Mouse (Mus musculus) neural tube, embryonic 15.5 days (tissue): ENCODE measurements around the gene Tmeff2. TPM values are rescaled to one million over a fixed set of nuclear protein-coding genes. Genes with fewer than 3 reads are reported as not detected.

Experiments used
- ATAC-seq: fragments of 200-750 bp; cut with Nextera tagmentation; 2 replicates; pipeline ENCODE4 v1.8.0; 2017; ENCODE audit warnings: mild to moderate bottlenecking, moderate TSS enrichment, moderate library complexity; ENCODE audit not compliant: low FRiP score
- H3K27ac ChIP-seq: fragments of 300-500 bp; sonication (generic); replicated peaks from 2 replicates; pipeline ENCODE4 v1.5.1; 2015; ENCODE audit warnings: mild to moderate bottlenecking, inconsistent platforms
- H3K27me3 ChIP-seq: fragments of 300-500 bp; sonication (generic); replicated peaks from 2 replicates; pipeline ENCODE4 v1.6.1; 2015; ENCODE audit warnings: inconsistent platforms
- H3K36me3 ChIP-seq: fragments of 300-500 bp; sonication (generic); 2 replicates; pipeline ENCODE4 v1.6.1; 2015; ENCODE audit warnings: inconsistent platforms
- H3K4me1 ChIP-seq: fragments of 300-500 bp; sonication (generic); 2 replicates; pipeline ENCODE4 v1.6.1; 2015; ENCODE audit warnings: inconsistent platforms
- H3K4me2 ChIP-seq: fragments of 300-500 bp; sonication (generic); 2 replicates; pipeline ENCODE4 v1.6.1; 2015; ENCODE audit warnings: inconsistent platforms, mild to moderate bottlenecking, moderate library complexity
- H3K4me3 ChIP-seq: fragments of 300-500 bp; sonication (generic); replicated peaks from 2 replicates; pipeline ENCODE4 v1.5.1; 2015; ENCODE audit warnings: mild to moderate bottlenecking, inconsistent platforms
- H3K9ac ChIP-seq: fragments of 300-500 bp; sonication (generic); replicated peaks from 2 replicates; pipeline ENCODE4 v1.6.1; 2015; ENCODE audit warnings: mild to moderate bottlenecking, inconsistent platforms
- H3K9me3 ChIP-seq: fragments of 300-500 bp; sonication (generic); replicated peaks from 2 replicates; pipeline ENCODE4 v1.6.1; 2016; ENCODE audit warnings: inconsistent platforms
- WGBS: fragments of 180-500 bp; shearing (Covaris S2); methylation state at CpG from one replicate; pipeline ENCODE4 v1.1.7; 2015; ENCODE audit warnings: mixed read lengths; 5-methylcytosine and 5-hydroxymethylcytosine counted together
- polyA plus RNA-seq: library from polyadenylated mRNA; unstranded; fragments of >200 nt; fragmentation: Nextera tagmentation; extraction: Ambion mirVana; gene quantifications from 2 replicates; pipeline ENCODE4 v1.2.1, GENCODE M21; 2015

Gene Tmeff2
- polyA plus RNA-seq, 1 experiment from 2014 or later, result 95.3 TPM

- ATAC-seq, result no peak
- Histone ChIP-seq H3K27ac (no peak overlapping the region), H3K9me3 (no peaks in the 10 kb centered on the region), H3K4me1 (no peaks in the 10 kb centered on the region), H3K27me3 (no peaks in the 10 kb centered on the region), H3K36me3 (no peaks in the 10 kb centered on the region; the same call in 1 of the 2 replicates), H3K9ac (no peak overlapping the region), H3K4me3 (no peak overlapping the region), H3K4me2 (no peak overlapping the region)
- WGBS, result 85% methylated on average over 5 of the region's 5 CpGs
Measured at GRCm38 (mm10) chr1:51115761-51116160, 215.3 kb downstream of the Tmeff2 start.

GRCm38 (mm10) chr1:51117830-51118229 lies 217.4 kb downstream of the Tmeff2 start:
- Histone ChIP-seq H3K27ac (no peak overlapping the region), H3K27me3 (no peaks in the 10 kb centered on the region), H3K9me3 (no peaks in the 10 kb centered on the region), H3K4me3 (no peak overlapping the region), H3K36me3 (no peaks in the 10 kb centered on the region; the same call in 1 of the 2 replicates), H3K4me2 (no peak overlapping the region), H3K4me1 (no peaks in the 10 kb centered on the region), H3K9ac (no peak overlapping the region)
- 87% methylated on average over 2 of the region's 2 CpGs for WGBS
- ATAC-seq, result no peak

- Histone ChIP-seq H3K9ac (no peak overlapping the region), H3K9me3 (no peaks in the 10 kb centered on the region), H3K4me2 (no peak overlapping the region), H3K36me3 (no peaks in the 10 kb centered on the region), H3K27me3 (no peaks in the 10 kb centered on the region), H3K4me3 (no peak overlapping the region), H3K27ac (peak overlapping the region; percentile 29; the same call in 1 of the 2 replicates), H3K4me1 (peaks cover 5% of the 10 kb centered on the region; the same call in 1 of the 2 replicates)
- no peak for ATAC-seq
- WGBS, result 47% methylated on average over 10 of the region's 10 CpGs
Measured at GRCm38 (mm10) chr1:51125671-51126424, 225.4 kb downstream of the Tmeff2 start.

- Histone ChIP-seq H3K27ac (no peak overlapping the region), H3K4me3 (no peak overlapping the region), H3K27me3 (no peaks in the 10 kb centered on the region), H3K9ac (no peak overlapping the region), H3K4me1 (peaks cover 5% of the 10 kb centered on the region; the same call in 1 of the 2 replicates), H3K9me3 (no peaks in the 10 kb centered on the region), H3K4me2 (no peak overlapping the region), H3K36me3 (no peaks in the 10 kb centered on the region)
- no peak for ATAC-seq
- WGBS, result 56% methylated on average over 5 of the region's 5 CpGs
Measured at GRCm38 (mm10) chr1:51126425-51126765, 225.9 kb downstream of the Tmeff2 start.

GRCm38 (mm10) chr1:51136792-51137191 lies 236.3 kb downstream of the Tmeff2 start:
- WGBS, result 85% methylated on average over 2 of the region's 2 CpGs
- ATAC-seq, result no peak
- no peaks in the 10 kb centered on the region for H3K27me3 ChIP-seq
- no peak overlapping the region for H3K27ac ChIP-seq
- H3K9ac ChIP-seq, result no peak overlapping the region
- no peak overlapping the region for H3K4me2 ChIP-seq
- H3K9me3 ChIP-seq, result no peaks in the 10 kb centered on the region
- H3K36me3 ChIP-seq, result no peaks in the 10 kb centered on the region
- no peaks in the 10 kb centered on the region for H3K4me1 ChIP-seq
- H3K4me3 ChIP-seq, result no peak overlapping the region

- Histone ChIP-seq H3K4me3 (no peak overlapping the region), H3K27ac (no peak overlapping the region), H3K4me2 (no peak overlapping the region), H3K9ac (no peak overlapping the region), H3K9me3 (no peaks in the 10 kb centered on the region), H3K27me3 (no peaks in the 10 kb centered on the region), H3K4me1 (no peaks in the 10 kb centered on the region), H3K36me3 (no peaks in the 10 kb centered on the region)
- ATAC-seq, result no peak
- 86% methylated on average over 10 of the region's 10 CpGs for WGBS
Measured at GRCm38 (mm10) chr1:51139605-51140004, 239.2 kb downstream of the Tmeff2 start.

GRCm38 (mm10) chr1:51141381-51141780 lies 240.9 kb downstream of the Tmeff2 start:
- H3K36me3 ChIP-seq, result no peaks in the 10 kb centered on the region
- no peak overlapping the region for H3K27ac ChIP-seq
- H3K9me3 ChIP-seq, result no peaks in the 10 kb centered on the region
- no peaks in the 10 kb centered on the region for H3K27me3 ChIP-seq
- no peaks in the 10 kb centered on the region for H3K4me1 ChIP-seq
- H3K9ac ChIP-seq, result no peak overlapping the region
- no peak for ATAC-seq
- H3K4me3 ChIP-seq, result no peak overlapping the region
- 91% methylated on average over 1 of the region's 1 CpGs for WGBS
- H3K4me2 ChIP-seq, result no peak overlapping the region

GRCm38 (mm10) chr1:51142729-51143128 lies 242.3 kb downstream of the Tmeff2 start:
- Histone ChIP-seq H3K27me3 (no peaks in the 10 kb centered on the region), H3K9me3 (no peaks in the 10 kb centered on the region), H3K4me3 (no peak overlapping the region), H3K4me1 (no peaks in the 10 kb centered on the region), H3K9ac (no peak overlapping the region), H3K36me3 (no peaks in the 10 kb centered on the region), H3K4me2 (no peak overlapping the region), H3K27ac (no peak overlapping the region)
- WGBS, result 87% methylated on average over 3 of the region's 3 CpGs
- ATAC-seq, result no peak

GRCm38 (mm10) chr1:51145693-51146092 lies 245.2 kb downstream of the Tmeff2 start:
- H3K4me3 ChIP-seq, result no peak overlapping the region
- ATAC-seq, result no peak
- no peak overlapping the region for H3K9ac ChIP-seq
- WGBS, result 74% methylated on average over 4 of the region's 4 CpGs
- no peaks in the 10 kb centered on the region for H3K27me3 ChIP-seq
- H3K4me2 ChIP-seq, result no peak overlapping the region
- no peaks in the 10 kb centered on the region for H3K36me3 ChIP-seq
- H3K9me3 ChIP-seq, result no peaks in the 10 kb centered on the region
- no peak overlapping the region for H3K27ac ChIP-seq
- no peaks in the 10 kb centered on the region for H3K4me1 ChIP-seq

GRCm38 (mm10) chr1:51148481-51149137 lies 248.2 kb downstream of the Tmeff2 start:
- no peaks in the 10 kb centered on the region for H3K36me3 ChIP-seq
- no peak overlapping the region for H3K27ac ChIP-seq
- H3K9me3 ChIP-seq, result no peaks in the 10 kb centered on the region
- ATAC-seq, result peak; percentile 50; the same call in 1 of the 2 replicates
- no peak overlapping the region for H3K9ac ChIP-seq
- WGBS, result 53% methylated on average over 9 of the region's 9 CpGs
- no peaks in the 10 kb centered on the region for H3K4me1 ChIP-seq
- no peak overlapping the region for H3K4me2 ChIP-seq
- no peaks in the 10 kb centered on the region for H3K27me3 ChIP-seq
- H3K4me3 ChIP-seq, result no peak overlapping the region

- no peak for ATAC-seq
- H3K4me3 ChIP-seq, result no peak overlapping the region
- H3K9ac ChIP-seq, result no peak overlapping the region
- no peaks in the 10 kb centered on the region for H3K9me3 ChIP-seq
- no peak overlapping the region for H3K4me2 ChIP-seq
- H3K36me3 ChIP-seq, result no peaks in the 10 kb centered on the region
- no peak overlapping the region for H3K27ac ChIP-seq
- WGBS, result 66% methylated on average over 4 of the region's 4 CpGs
- H3K4me1 ChIP-seq, result no peaks in the 10 kb centered on the region
- no peaks in the 10 kb centered on the region for H3K27me3 ChIP-seq
Measured at GRCm38 (mm10) chr1:51149488-51149887, 249.0 kb downstream of the Tmeff2 start.

GRCm38 (mm10) chr1:51149890-51150289 lies 249.4 kb downstream of the Tmeff2 start:
- Histone ChIP-seq H3K4me3 (no peak overlapping the region), H3K27me3 (no peaks in the 10 kb centered on the region), H3K36me3 (no peaks in the 10 kb centered on the region), H3K4me1 (no peaks in the 10 kb centered on the region), H3K9ac (no peak overlapping the region), H3K27ac (no peak overlapping the region), H3K9me3 (no peaks in the 10 kb centered on the region), H3K4me2 (no peak overlapping the region)
- no peak for ATAC-seq
- 83% methylated on average over 1 of the region's 1 CpGs for WGBS
